In genomic region chr17:29044925-29045319, GRCm38 (mm10) we compare ENCODE assay signal across 7 mouse cellular contexts. TPM values are rescaled to one million over a fixed set of nuclear protein-coding genes. Genes with fewer than 3 reads are reported as not detected.
DNase-seq lines count a peak whose midpoint lies in the region; ATAC-seq and TF ChIP-seq lines count a peak whose summit lies in the region.

No protein-coding gene starts in this region.

- H3K27ac ChIP-seq in kidney, postnatal 0 days: peak overlapping the region; percentile 60; the same call in 1 of the 2 replicates
- H3K27ac ChIP-seq in kidney, embryonic 16.5 days (ENCODE audit: low read length): no peak overlapping the region
- H3K27ac ChIP-seq in bone marrow, adult 2 months (ENCODE audit: control insufficient read depth, insufficient read depth, low read depth, low read length, poor library complexity): no peak overlapping the region

- H3K27me3 ChIP-seq in kidney, postnatal 0 days (ENCODE audit: insufficient read depth, low read length): no peaks in the 10 kb centered on the region
- H3K27me3 ChIP-seq in kidney, embryonic 16.5 days (ENCODE audit: insufficient read depth, low read length): no peaks in the 10 kb centered on the region

- DNase-seq in kidney, postnatal 0 days (ENCODE audit: low spot score): peak; percentile 78
- peak; percentile 81 for DNase-seq in ES-CJ7 (ENCODE audit: low read depth, low spot score)
- DNase-seq in mesoderm, embryonic 11.5 days (ENCODE audit: low read depth, low spot score): peak; percentile 70
- DNase-seq in frontal cortex, adult 2 months (ENCODE audit: extremely low spot score in 1 of 2, low spot score in 1 of 2): no peak
- DNase-seq in cerebellum, adult 18-20 months: no peak

- no peak overlapping the region for H3K9ac ChIP-seq in kidney, postnatal 0 days (ENCODE audit: low read depth, low read length)
- no peak overlapping the region for H3K9ac ChIP-seq in kidney, embryonic 16.5 days (replicated peaks; ENCODE audit: low read length)

- no peak overlapping the region for H3K4me2 ChIP-seq in kidney, postnatal 0 days (ENCODE audit: low read length)
- no peak overlapping the region for H3K4me2 ChIP-seq in kidney, embryonic 16.5 days (replicated peaks; ENCODE audit: low read depth, low read length)

- WGBS in kidney, postnatal 0 days: 51% methylated on average over 1 of the region's 1 CpGs
- WGBS in kidney, embryonic 16.5 days: 63% methylated on average over 1 of the region's 1 CpGs
- WGBS in bone marrow, adult 2 months: 69% methylated on average over 1 of the region's 1 CpGs

- H3K9me3 ChIP-seq in kidney, postnatal 0 days (replicated peaks; ENCODE audit: low read length): no peaks in the 10 kb centered on the region
- no peaks in the 10 kb centered on the region for H3K9me3 ChIP-seq in kidney, embryonic 16.5 days (ENCODE audit: low read length)

- no peak overlapping the region for H3K4me3 ChIP-seq in kidney, postnatal 0 days (replicated peaks; ENCODE audit: low read depth, low read length)
- H3K4me3 ChIP-seq in kidney, embryonic 16.5 days (ENCODE audit: low read length): no peak overlapping the region
- H3K4me3 ChIP-seq in bone marrow, adult 2 months (replicated peaks; ENCODE audit: control insufficient read depth, low read depth, low read length): no peak overlapping the region

- H3K36me3 ChIP-seq in kidney, postnatal 0 days (ENCODE audit: insufficient read depth, low read length): peaks cover 39% of the 10 kb centered on the region
- peaks cover 56% of the 10 kb centered on the region for H3K36me3 ChIP-seq in kidney, embryonic 16.5 days (ENCODE audit: insufficient read depth, low read length)

- H3K4me1 ChIP-seq in kidney, postnatal 0 days (replicated peaks; ENCODE audit: insufficient read depth, low read length): no peaks in the 10 kb centered on the region; the same call in 1 of the 2 replicates
- peaks cover 3% of the 10 kb centered on the region; the same call in 1 of the 2 replicates for H3K4me1 ChIP-seq in kidney, embryonic 16.5 days (ENCODE audit: insufficient read depth, low read length)
- peaks cover 3% of the 10 kb centered on the region; the same call in 1 of the 2 replicates for H3K4me1 ChIP-seq in bone marrow, adult 2 months (ENCODE audit: control insufficient read depth, insufficient read depth, low read length)

- TF ChIP-seq CTCF in kidney, postnatal 0 days (IDR thresholded peaks at IDR 0.05; ENCODE audit: low read depth): peak; percentile 81
- 0 out of 2 replicates have a peak, but pooled peaks have one; percentile 23 for TF ChIP-seq CTCF in bone marrow, adult 2 months (IDR thresholded peaks at IDR 0.05; ENCODE audit: control insufficient read depth, insufficient read depth, low read length)

- ATAC-seq in kidney, postnatal 0 days (replicated peaks; ENCODE audit: low FRiP score, low read depth): 0 out of 2 replicates have a peak, but pooled peaks have one; percentile 38
- ATAC-seq in kidney, embryonic 16.5 days (ENCODE audit: low FRiP score, low TSS enrichment): no peak

- TF ChIP-seq POLR2A in bone marrow, adult 2 months (IDR thresholded peaks at IDR 0.05; ENCODE audit: borderline replicate concordance, control insufficient read depth, low read depth, low read length): no peak

RNA-seq across cellular contexts. Expression of gene Srsf3, which starts 12.5 kb away (rescaled TPM):
- polyA plus RNA-seq in kidney, postnatal 0 days (2015; fragmentation: Nextera tagmentation; extraction: Ambion mirVana): 456 and 496 TPM in 2 replicates
- polyA plus RNA-seq in kidney, embryonic 16.5 days (2015; fragmentation: Nextera tagmentation; extraction: Ambion mirVana): 597 and 625 TPM in 2 replicates
- polyA plus RNA-seq in bone marrow, adult 2 months (2011; ENCODE audit: insufficient read depth, insufficient read length, low replicate concordance, missing spikeins): 212 and 214 TPM in 2 replicates
- 135 and 141 TPM in 2 replicates for polyA plus RNA-seq in frontal cortex, adult 2 months (2012; rRNA removed)

RNA-seq across cellular contexts. Expression of gene Stk38, which starts 37.1 kb away (rescaled TPM):
- 58.8 and 66.9 TPM in 2 replicates for polyA plus RNA-seq in kidney, postnatal 0 days (2015; fragmentation: Nextera tagmentation; extraction: Ambion mirVana)
- polyA plus RNA-seq in kidney, embryonic 16.5 days (2015; fragmentation: Nextera tagmentation; extraction: Ambion mirVana): 106 and 121 TPM in 2 replicates
- 139 and 214 TPM in 2 replicates for polyA plus RNA-seq in bone marrow, adult 2 months (2011; ENCODE audit: insufficient read depth, insufficient read length, low replicate concordance, missing spikeins)
- 80.7 and 86.2 TPM in 2 replicates for polyA plus RNA-seq in frontal cortex, adult 2 months (2012; rRNA removed)

RNA-seq across cellular contexts. Expression of gene Cdkn1a, which starts 45.9 kb away (rescaled TPM):
- polyA plus RNA-seq in kidney, postnatal 0 days (2015; fragmentation: Nextera tagmentation; extraction: Ambion mirVana): 125 and 136 TPM in 2 replicates
- polyA plus RNA-seq in kidney, embryonic 16.5 days (2015; fragmentation: Nextera tagmentation; extraction: Ambion mirVana): 74.1 and 81.3 TPM in 2 replicates
- polyA plus RNA-seq in bone marrow, adult 2 months (2011; ENCODE audit: insufficient read depth, insufficient read length, low replicate concordance, missing spikeins): 5.2 and 27.7 TPM in 2 replicates
- polyA plus RNA-seq in frontal cortex, adult 2 months (2012; rRNA removed): 37.7 and 55.8 TPM in 2 replicates

Comparison
In these comparisons a context has a peak if more than half of its experiments do, and no peak if none do; other contexts are left out.
1. DNase-seq: peak in kidney, postnatal 0 days (single experiment), ES-CJ7 (single experiment) and mesoderm, embryonic 11.5 days (single experiment); none in frontal cortex, adult 2 months (0 of 2) and cerebellum, adult 18-20 months (0 of 2).